Mouse (Mus musculus) CH12.LX (cell line): ENCODE results near the gene Cdk14. TPM values are rescaled to one million over a fixed set of nuclear protein-coding genes. Genes with fewer than 3 reads are reported as not detected.

Experiments
- DNase-seq: peaks from one replicate; pipeline ENCODE4 v3.0.0-alpha.2; 2013; ENCODE audit errors: extremely low read depth
- H3K27ac ChIP-seq: 2 replicates; pipeline ENCODE4 v1.5.1; 2012; ENCODE audit warnings: low read depth, mild to moderate bottlenecking, control low read depth, moderate library complexity; ENCODE audit not compliant: insufficient read depth
- H3K27me3 ChIP-seq: replicated peaks from 2 replicates; pipeline ENCODE3; 2012; ENCODE audit warnings: inconsistent platforms
- H3K36me3 ChIP-seq, 2 experiments: replicated peaks in 1 of 2; 2 replicates each; pipeline versions ENCODE3 to v1.6.1; 2012; ENCODE audit warnings: inconsistent platforms in 1 of 2, low read length in 1 of 2, mild to moderate bottlenecking in 1 of 2, mixed read lengths in 1 of 2, moderate library complexity in 1 of 2; ENCODE audit not compliant: control insufficient read depth in 1 of 2, insufficient read depth in 1 of 2
- H3K4me1 ChIP-seq, 2 experiments: 2 replicates each; pipeline ENCODE4 v1.6.1; 2012; ENCODE audit warnings: inconsistent platforms in 1 of 2, moderate library complexity in 1 of 2; ENCODE audit not compliant: insufficient read depth in 2 of 2, control insufficient read depth in 1 of 2
- H3K4me2 ChIP-seq: 2 replicates; pipeline ENCODE4 v1.6.1; 2012; ENCODE audit warnings: low read depth, mild to moderate bottlenecking, control low read depth; ENCODE audit not compliant: poor library complexity, insufficient read depth, severe bottlenecking
- H3K4me3 ChIP-seq, 3 experiments: fragments of 150-350 bp in 1 of 3; sonication (generic) in 1 of 3; replicated peaks in 1 of 3; 2 replicates each; pipeline versions ENCODE3 to v1.5.1; 2011 to 2012; ENCODE audit warnings: low read depth in 2 of 3, low read length in 2 of 3, mild to moderate bottlenecking in 2 of 3, moderate library complexity in 2 of 3, control low read depth in 1 of 3, improper control_type of control experiment in 1 of 3, inconsistent platforms in 1 of 3, mixed read lengths in 1 of 3; ENCODE audit not compliant: poor library complexity in 1 of 3
- H3K79me2 ChIP-seq: replicated peaks from 2 replicates; pipeline ENCODE4 v1.6.1; 2012; ENCODE audit warnings: mild to moderate bottlenecking, moderate library complexity; ENCODE audit not compliant: control insufficient read depth, poor library complexity, insufficient read depth, severe bottlenecking; ENCODE audit errors: extremely low read depth
- H3K9ac ChIP-seq: 2 replicates; pipeline ENCODE4 v1.6.1; 2012; ENCODE audit warnings: low read depth, mild to moderate bottlenecking, control low read depth, moderate library complexity; ENCODE audit not compliant: insufficient read depth
- H3K9me3 ChIP-seq: replicated peaks from 2 replicates; pipeline ENCODE3; 2012; ENCODE audit warnings: low read length, inconsistent platforms, mixed read lengths
- BHLHE40 ChIP-seq: IDR thresholded peaks from 2 replicates; pipeline ENCODE4 v1.6.1; 2011; ENCODE audit warnings: mild to moderate bottlenecking, low read depth, low read length, improper control_type of control experiment
- CHD2 ChIP-seq: IDR thresholded peaks from 2 replicates; pipeline ENCODE4 v1.6.1; 2011; ENCODE audit warnings: low read length, improper control_type of control experiment
- CTCF ChIP-seq, 2 experiments: IDR thresholded peaks in 1 of 2; conservative IDR thresholded peaks in 1 of 2; 2 replicates each; pipeline ENCODE4 v1.5.1; 2011 to 2012; ENCODE audit warnings: low read depth in 2 of 2, low read length in 2 of 2, improper control_type of control experiment in 1 of 2, inconsistent platforms in 1 of 2, mild to moderate bottlenecking in 1 of 2, moderate library complexity in 1 of 2
- ELF1 ChIP-seq: IDR thresholded peaks from 2 replicates; pipeline ENCODE4 v1.6.1; 2014; ENCODE audit warnings: low read depth, mild to moderate bottlenecking, inconsistent platforms, low read length, improper control_type of control experiment
- EP300 ChIP-seq: IDR thresholded peaks from 2 replicates; pipeline ENCODE4 v1.6.1; 2011; ENCODE audit warnings: low read length, improper control_type of control experiment
- ETS1 ChIP-seq: conservative IDR thresholded peaks from 2 replicates; pipeline ENCODE4 v1.6.1; 2012; ENCODE audit warnings: low read depth, mild to moderate bottlenecking, inconsistent platforms, low read length, improper control_type of control experiment, moderate library complexity
- HCFC1 ChIP-seq: IDR thresholded peaks from 2 replicates; pipeline ENCODE4 v1.6.1; 2012; ENCODE audit warnings: low read depth, mild to moderate bottlenecking, inconsistent platforms, low read length, improper control_type of control experiment
- IRF4 ChIP-seq: IDR thresholded peaks from 2 replicates; pipeline ENCODE4 v1.6.1; 2014; ENCODE audit warnings: low read depth, mild to moderate bottlenecking, inconsistent platforms, low read length, improper control_type of control experiment
- JUN ChIP-seq: IDR thresholded peaks from 2 replicates; pipeline ENCODE4 v1.6.1; 2011; ENCODE audit warnings: low read depth, mild to moderate bottlenecking, low read length, improper control_type of control experiment, moderate library complexity; ENCODE audit not compliant: insufficient read depth
- JUND ChIP-seq: conservative IDR thresholded peaks from 2 replicates; pipeline ENCODE4 v1.6.1; 2011; ENCODE audit warnings: low read depth, low read length, improper control_type of control experiment
- KAT2A ChIP-seq: IDR thresholded peaks from 2 replicates; pipeline ENCODE4 v1.6.1; 2012; ENCODE audit warnings: low read length, improper control_type of control experiment, inconsistent platforms; ENCODE audit not compliant: insufficient replicate concordance
- MAFK ChIP-seq: IDR thresholded peaks from 2 replicates; pipeline ENCODE4 v1.6.1; 2011; ENCODE audit warnings: low read length, improper control_type of control experiment; ENCODE audit not compliant: insufficient replicate concordance
- MAX ChIP-seq: IDR thresholded peaks from 2 replicates; pipeline ENCODE4 v1.6.1; 2011; ENCODE audit warnings: low read length, improper control_type of control experiment
- MAZ ChIP-seq: IDR thresholded peaks from 2 replicates; pipeline ENCODE4 v1.6.1; 2012; ENCODE audit warnings: low read depth, mild to moderate bottlenecking, inconsistent platforms, low read length, improper control_type of control experiment, moderate library complexity
- MEF2A ChIP-seq: IDR thresholded peaks from 2 replicates; pipeline ENCODE4 v1.6.1; 2014; ENCODE audit warnings: low read depth, mild to moderate bottlenecking, inconsistent platforms, low read length, improper control_type of control experiment, borderline replicate concordance
- MXI1 ChIP-seq: IDR thresholded peaks from 2 replicates; pipeline ENCODE4 v1.6.1; 2011; ENCODE audit warnings: mild to moderate bottlenecking, low read depth, low read length, improper control_type of control experiment
- MYC ChIP-seq: IDR thresholded peaks from 2 replicates; pipeline ENCODE4 v1.6.1; 2011; ENCODE audit warnings: low read depth, mild to moderate bottlenecking, improper control_type of control experiment, low read length
- NELFE ChIP-seq: IDR thresholded peaks from 2 replicates; pipeline ENCODE4 v1.6.1; 2011; ENCODE audit warnings: low read depth, low read length, improper control_type of control experiment
- NRF1 ChIP-seq: IDR thresholded peaks from 2 replicates; pipeline ENCODE4 v1.6.1; 2014; ENCODE audit warnings: low read depth, mild to moderate bottlenecking, inconsistent platforms, low read length, improper control_type of control experiment, moderate library complexity
- RCOR1 ChIP-seq: conservative IDR thresholded peaks from 2 replicates; pipeline ENCODE4 v1.6.1; 2012; ENCODE audit warnings: low read depth, mild to moderate bottlenecking, inconsistent platforms, low read length, improper control_type of control experiment
- SIN3A ChIP-seq: IDR thresholded peaks from 2 replicates; pipeline ENCODE4 v1.6.1; 2012; ENCODE audit warnings: low read length, improper control_type of control experiment, inconsistent platforms
- SMC3 ChIP-seq: IDR thresholded peaks from 2 replicates; pipeline ENCODE4 v1.6.1; 2011; ENCODE audit warnings: low read depth, low read length, improper control_type of control experiment
- TCF12 ChIP-seq: IDR thresholded peaks from 2 replicates; pipeline ENCODE4 v1.6.1; 2014; ENCODE audit warnings: low read depth, mild to moderate bottlenecking, inconsistent platforms, low read length, improper control_type of control experiment
- UBTF ChIP-seq: IDR thresholded peaks from 2 replicates; pipeline ENCODE4 v1.6.1; 2012; ENCODE audit warnings: low read depth, mild to moderate bottlenecking, inconsistent platforms, low read length, improper control_type of control experiment, moderate library complexity
- USF2 ChIP-seq: conservative IDR thresholded peaks from 2 replicates; pipeline ENCODE4 v1.6.1; 2011; ENCODE audit warnings: low read depth, low read length, improper control_type of control experiment
- ZMIZ1 ChIP-seq: IDR thresholded peaks from 2 replicates; pipeline ENCODE4 v1.6.1; 2012; ENCODE audit warnings: low read depth, mild to moderate bottlenecking, inconsistent platforms, low read length, improper control_type of control experiment
- dilution Hi-C: fragments of 300-500 bp; cut with MboI; formaldehyde crosslinking; loops from 2 replicates; pipeline ENCODE4 v1.14.3; 2020; ENCODE audit warnings: low sequenced_read_pairs; ENCODE audit not compliant: extremely low pct_unique_long_range_greater_than_20kb, extremely low pct_ligation_motif_present
- in situ Hi-C: fragments of 300-500 bp; cut with MboI; formaldehyde crosslinking; loops from 3 replicates; pipeline ENCODE4 v1.14.3; 2019; ENCODE audit warnings: low sequenced_read_pairs, low pct_ligation_motif_present, low pct_unique_long_range_greater_than_20kb, mixed read lengths
- polyA plus RNA-seq: library from polyadenylated mRNA; unstranded; fragments of >175 nt; gene quantifications from 2 replicates; pipeline ENCODE4 v1.2.1, GENCODE M21; 2012; ENCODE audit warnings: low read depth; ENCODE audit not compliant: insufficient read length
- total RNA-seq, 2 experiments: library from RNA; depleted of rRNA; stranded (reverse); fragments of 300-350 nt in 1 of 2; fragments of >200 nt in 1 of 2; gene quantifications; 2 replicates each; pipeline ENCODE4 v1.2.3; 2012 to 2014

The Cdk14 gene
- total and polyA plus RNA-seq, 3 experiments = 3.7 to 12.0 (median 8.9) TPM

DNA sequence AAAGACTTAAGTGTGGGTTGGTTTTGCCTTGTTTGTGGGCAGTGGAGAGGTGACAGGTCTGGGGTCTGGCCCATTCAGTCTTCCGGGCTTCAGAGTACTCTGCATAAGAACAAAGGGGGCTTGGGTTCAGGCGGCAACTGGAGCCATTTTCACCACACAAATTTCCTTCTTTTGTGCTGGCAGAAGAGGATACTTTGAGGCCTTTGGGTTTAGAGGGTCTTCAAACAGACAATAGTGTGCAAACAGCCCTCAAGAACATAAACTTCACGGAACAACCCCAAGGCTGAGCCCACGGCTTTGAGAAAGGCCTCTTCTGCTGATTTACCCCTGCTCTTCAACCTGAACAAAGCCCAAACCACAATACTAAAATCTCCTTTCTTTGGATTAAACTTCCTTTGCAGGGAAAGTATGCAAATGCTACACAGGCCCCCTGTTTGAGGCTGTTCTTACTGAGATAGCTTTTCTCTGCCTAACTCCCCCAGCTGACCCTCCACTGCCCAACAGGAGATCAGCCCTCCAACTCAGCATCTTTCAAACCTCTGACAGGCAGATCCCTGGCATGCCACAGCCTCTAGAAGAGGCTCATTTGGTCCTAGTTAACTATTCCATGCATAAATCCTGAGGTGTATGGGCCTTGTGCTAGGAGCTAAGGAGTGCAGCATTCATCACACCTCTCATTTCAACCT, 549.9 kb downstream of the Cdk14 start:
- H3K4me3 ChIP-seq = no peak overlapping the region
- DNase-seq = no peak
- dilution Hi-C loops (no loop called here), in situ Hi-C loops (no loop called here)
- no peak overlapping the region for H3K4me2 ChIP-seq
- no peaks in the 10 kb centered on the region for H3K9me3 ChIP-seq
- no peaks in the 10 kb centered on the region for H3K27me3 ChIP-seq
- no peak overlapping the region for H3K9ac ChIP-seq
- H3K36me3 ChIP-seq = peaks cover 0 to 2% of the 10 kb centered on the region in 2 experiments
- TF ChIP-seq MAX (no peak), ELF1 (no peak), NRF1 (no peak), BHLHE40 (no peak), NELFE (no peak), HCFC1 (no peak), MXI1 (no peak), MAFK (no peak), TCF12 (no peak), SIN3A (no peak), MYC (no peak), MEF2A (no peak), JUN (no peak), CTCF (conservative IDR thresholded peaks at IDR 0.05 in 1 of 2, IDR thresholded peaks at IDR 0.05 in 1 of 2; ENCODE audit: low read depth in 2 of 2, low read length in 2 of 2) (no peak), RCOR1 (no peak)
- TF ChIP-seq, all 38 proteins: peak for 0
- no peaks in the 10 kb centered on the region for H3K79me2 ChIP-seq
- no peak overlapping the region for H3K27ac ChIP-seq
- no peaks in the 10 kb centered on the region for H3K4me1 ChIP-seq

- Histone ChIP-seq H3K4me2 (no peak overlapping the region), H3K9me3 (no peaks in the 10 kb centered on the region), H3K79me2 (no peaks in the 10 kb centered on the region), H3K27me3 (no peaks in the 10 kb centered on the region), H3K4me3 (no peak overlapping the region), H3K4me1 (no peaks in the 10 kb centered on the region), H3K36me3 (peaks cover 0 to 6% of the 10 kb centered on the region in 2 experiments), H3K9ac (no peak overlapping the region), H3K27ac (no peak overlapping the region)
- dilution Hi-C loops (no loop called here), in situ Hi-C loops (no loop called here)
- no peak for DNase-seq
- no peak for TF ChIP-seq JUN
- no peak for TF ChIP-seq MEF2A
- TF ChIP-seq MAZ = no peak
- no peak for TF ChIP-seq ELF1
- TF ChIP-seq RCOR1 = no peak
- no peak for TF ChIP-seq MYC
- no peak for TF ChIP-seq JUND
- TF ChIP-seq USF2 = no peak
- TF ChIP-seq EP300 = no peak
- no peak for TF ChIP-seq SMC3
- no peak for TF ChIP-seq CHD2
- no peak for TF ChIP-seq TCF12
- TF ChIP-seq UBTF = no peak
- TF ChIP-seq ZMIZ1 = no peak
- TF ChIP-seq MAX = no peak
- no peak for TF ChIP-seq KAT2A
- TF ChIP-seq NRF1 = no peak
- TF ChIP-seq IRF4 = no peak
- no peak for TF ChIP-seq CTCF (conservative IDR thresholded peaks at IDR 0.05 in 1 of 2, IDR thresholded peaks at IDR 0.05 in 1 of 2; ENCODE audit: low read depth in 2 of 2, low read length in 2 of 2)
- no peak for TF ChIP-seq ETS1
These were observed 551.5 kb downstream of the Cdk14 start for GRCm38 (mm10) chr5:4868563-4869120.
